Mouse (Mus musculus) erythroblast, embryonic 14.5 days (primary cell): ENCODE results near the gene Krt13. TPM values are rescaled to one million over a fixed set of nuclear protein-coding genes. Genes with fewer than 3 reads are reported as not detected.

ENCODE experiments used
- H3K27me3 ChIP-seq: 2 replicates; pipeline ENCODE4 v1.6.1; 2012; ENCODE audit warnings: inconsistent platforms; ENCODE audit not compliant: control insufficient read depth
- H3K36me3 ChIP-seq: 2 replicates; pipeline ENCODE4 v1.6.1; 2012; ENCODE audit warnings: mild to moderate bottlenecking, inconsistent platforms; ENCODE audit not compliant: control insufficient read depth
- H3K4me1 ChIP-seq: 2 replicates; pipeline ENCODE4 v1.6.1; 2012; ENCODE audit warnings: inconsistent platforms; ENCODE audit not compliant: control insufficient read depth
- H3K4me3 ChIP-seq: replicated peaks from 2 replicates; pipeline ENCODE3; 2012; ENCODE audit warnings: moderate library complexity, mild to moderate bottlenecking, inconsistent platforms
- H3K9me3 ChIP-seq: 2 replicates; pipeline ENCODE4 v1.6.1; 2012; ENCODE audit warnings: low read length, inconsistent platforms, mixed read lengths; ENCODE audit not compliant: control insufficient read depth
- GATA1 ChIP-seq: IDR thresholded peaks from 2 replicates; pipeline ENCODE4 v1.6.1; 2012; ENCODE audit warnings: low read length, inconsistent platforms, mixed read lengths
- TAL1 ChIP-seq: IDR thresholded peaks from 3 replicates; pipeline ENCODE4 v1.6.1; 2012; ENCODE audit warnings: low read length, inconsistent platforms, mixed read lengths
- polyA plus RNA-seq: library from polyadenylated mRNA; stranded (reverse); fragments of >175 nt; gene quantifications from 2 replicates; pipeline ENCODE4 v1.2.3, GENCODE M21; 2012

The Krt13 gene
- polyA plus RNA-seq, result not detected in 2 replicates

DNA sequence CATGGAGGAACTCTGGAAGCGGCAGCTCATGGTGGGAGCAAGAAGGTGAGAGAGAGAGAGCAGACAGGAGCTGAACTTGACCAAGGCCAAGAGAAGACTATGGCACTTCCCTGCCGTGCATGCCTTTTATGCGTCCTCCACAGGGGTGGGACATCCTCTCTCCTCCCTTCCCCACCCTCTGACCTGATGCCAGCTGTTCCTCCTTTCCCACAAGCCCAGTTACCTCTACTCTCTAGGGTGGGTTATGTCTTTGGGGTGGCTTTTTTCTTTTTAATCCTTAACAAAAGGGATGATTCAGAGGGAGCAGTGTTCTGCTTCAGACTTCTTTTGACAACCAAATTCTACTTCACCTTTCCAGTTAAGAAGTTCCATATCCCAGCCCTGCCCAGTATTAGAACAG is at the start of gene Krt13:
Krt13 (minus strand) TSS at position 101 of the 400 bp plus-strand sequence.
- H3K27me3 ChIP-seq, result no peaks in the 10 kb centered on the region
- no peak within 1 kb of the TSS for H3K4me3 ChIP-seq
- H3K9me3 ChIP-seq, result no peaks in the 10 kb centered on the region
- no peak for TF ChIP-seq TAL1
- no peak for TF ChIP-seq GATA1
- peaks cover 9% of the 10 kb centered on the region for H3K4me1 ChIP-seq
- H3K36me3 ChIP-seq, result no peaks in the 10 kb centered on the region

GRCm38 (mm10) chr11:100168765-100169762 is 47.7 kb upstream of the Krt13 start:
- TF ChIP-seq GATA1 (no peak), TAL1 (no peak)
- Histone ChIP-seq H3K27me3 (no peaks in the 10 kb centered on the region), H3K4me3 (no peak overlapping the region), H3K4me1 (no peaks in the 10 kb centered on the region; the same call in 1 of the 2 replicates), H3K36me3 (no peaks in the 10 kb centered on the region), H3K9me3 (no peaks in the 10 kb centered on the region)

DNA sequence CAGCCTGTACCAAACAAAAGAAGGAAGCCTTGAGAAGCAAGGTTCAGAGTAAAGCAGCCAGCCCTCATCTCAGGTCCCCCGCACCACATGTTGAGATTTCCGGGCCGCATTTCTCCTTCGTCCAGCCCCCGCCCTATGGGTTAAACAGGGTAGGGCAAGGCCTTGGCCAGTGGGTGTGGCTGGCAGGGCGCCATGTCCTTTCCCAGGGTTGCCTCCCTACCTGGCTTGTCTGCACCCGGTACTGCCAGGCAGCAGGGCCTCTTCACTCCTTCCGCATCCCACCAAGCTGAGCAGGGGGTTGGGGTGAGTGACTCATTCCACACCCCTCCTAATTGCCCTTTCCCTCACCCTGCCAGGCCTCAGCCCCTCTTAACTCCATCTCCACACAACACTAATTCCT is 46.7 kb upstream of the Krt13 start:
- no peak for TF ChIP-seq TAL1
- no peak for TF ChIP-seq GATA1
- H3K9me3 ChIP-seq, result no peaks in the 10 kb centered on the region
- H3K36me3 ChIP-seq, result no peaks in the 10 kb centered on the region
- H3K4me3 ChIP-seq, result no peak overlapping the region
- no peaks in the 10 kb centered on the region for H3K27me3 ChIP-seq
- no peaks in the 10 kb centered on the region; the same call in 1 of the 2 replicates for H3K4me1 ChIP-seq

GRCm38 (mm10) chr11:100164392-100164791 is 43.0 kb upstream of the Krt13 start:
- no peaks in the 10 kb centered on the region for H3K27me3 ChIP-seq
- H3K9me3 ChIP-seq, result no peaks in the 10 kb centered on the region
- TF ChIP-seq GATA1, result no peak
- H3K36me3 ChIP-seq, result no peaks in the 10 kb centered on the region
- no peaks in the 10 kb centered on the region; the same call in 1 of the 2 replicates for H3K4me1 ChIP-seq
- no peak overlapping the region for H3K4me3 ChIP-seq

DNA sequence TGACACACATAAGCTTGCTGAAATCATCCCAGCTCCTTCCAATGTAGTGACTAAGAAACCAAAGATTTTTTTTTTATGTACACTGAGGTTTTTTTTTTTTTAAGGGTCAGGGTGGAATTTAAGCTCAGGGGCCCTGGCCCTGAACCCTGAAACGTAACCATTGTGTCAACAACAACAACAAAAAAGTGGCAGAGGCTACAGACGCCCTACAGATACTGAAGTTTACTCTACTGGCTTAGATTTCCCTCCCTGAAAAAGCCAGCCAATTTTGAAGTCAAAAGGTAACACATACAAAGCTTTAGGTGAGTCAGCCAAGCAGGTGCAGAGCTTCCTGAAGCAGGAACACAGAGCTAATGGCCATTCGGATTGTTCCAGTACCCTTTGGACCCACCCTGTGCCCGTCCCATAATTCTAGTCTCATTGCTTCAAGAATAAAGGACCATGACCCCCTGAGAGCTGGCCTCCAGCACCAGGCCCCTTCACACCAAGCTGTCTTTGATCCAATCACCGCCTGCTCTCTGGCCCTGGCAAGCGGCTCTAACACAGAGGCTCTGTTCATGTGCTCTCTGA is 36.6 kb upstream of the Krt13 start:
- Histone ChIP-seq H3K4me1 (no peaks in the 10 kb centered on the region), H3K9me3 (no peaks in the 10 kb centered on the region)
- TF ChIP-seq TAL1 (no peak), GATA1 (no peak)

DNA sequence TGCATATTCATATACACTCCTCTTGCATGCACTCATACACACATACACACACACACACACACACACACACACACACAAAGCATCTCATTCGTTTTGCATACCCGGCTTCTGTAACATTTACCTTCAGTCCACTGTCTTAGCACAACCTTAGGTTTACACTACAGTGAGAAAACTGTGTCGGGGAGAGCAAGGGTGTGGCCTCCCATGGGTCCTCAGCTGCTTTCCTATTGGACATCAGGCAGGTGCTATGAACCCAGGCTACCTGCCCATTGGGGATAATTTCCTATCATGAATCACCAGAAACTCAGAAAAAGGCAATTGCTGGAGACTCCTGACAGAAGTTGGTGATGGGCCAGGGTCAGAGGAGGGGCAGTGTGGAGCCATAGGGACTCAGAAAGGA is 36.0 kb upstream of the Krt13 start:
- Histone ChIP-seq H3K27me3 (no peaks in the 10 kb centered on the region), H3K36me3 (no peaks in the 10 kb centered on the region), H3K4me3 (no peak overlapping the region), H3K4me1 (no peaks in the 10 kb centered on the region), H3K9me3 (no peaks in the 10 kb centered on the region)
- TF ChIP-seq GATA1 (no peak), TAL1 (no peak)

More for the DNA sequence above, 36.6 kb upstream of the Krt13 start:
- no peaks in the 10 kb centered on the region for H3K36me3 ChIP-seq
- H3K4me3 ChIP-seq, result no peak overlapping the region
- H3K27me3 ChIP-seq, result no peaks in the 10 kb centered on the region

DNA sequence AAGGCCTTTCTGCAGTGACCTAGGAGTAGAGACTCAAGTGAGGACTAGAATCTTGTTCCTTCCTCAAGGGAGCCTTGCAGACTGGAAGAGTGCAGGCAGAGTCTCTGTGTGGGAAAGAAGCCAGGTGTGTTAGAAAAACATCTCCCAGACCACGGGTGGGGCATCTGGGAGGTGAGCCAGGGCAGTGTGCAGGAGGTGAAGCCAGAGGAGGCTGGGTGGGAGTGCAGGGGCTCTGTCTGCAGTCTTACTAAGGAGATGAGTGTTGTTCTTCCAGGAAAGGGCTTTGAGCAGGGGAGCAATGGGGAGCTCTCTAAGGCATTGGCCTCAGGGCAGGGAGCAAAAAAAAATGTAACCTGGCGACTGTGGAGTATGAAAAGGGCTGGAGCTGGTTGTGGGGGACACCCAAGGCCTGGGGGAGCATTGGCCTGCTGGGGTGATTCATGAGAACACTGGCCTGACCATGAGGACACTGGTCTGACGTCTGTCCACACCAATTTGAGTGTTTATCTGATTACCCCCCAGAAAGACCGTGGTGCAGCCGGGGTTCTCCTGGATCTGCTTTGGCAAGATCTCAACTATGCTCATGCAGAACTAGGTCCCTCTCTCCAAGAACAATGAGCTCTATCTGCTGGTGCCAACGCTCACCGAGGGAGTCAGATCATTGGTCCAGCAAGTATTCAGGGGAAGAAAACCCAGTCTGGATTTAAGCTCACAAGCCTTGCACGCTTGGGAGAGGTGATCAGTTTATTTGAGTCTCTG is 34.3 kb upstream of the Krt13 start:
- H3K4me1 ChIP-seq, result no peaks in the 10 kb centered on the region
- H3K9me3 ChIP-seq, result no peaks in the 10 kb centered on the region
- no peaks in the 10 kb centered on the region for H3K27me3 ChIP-seq
- H3K36me3 ChIP-seq, result no peaks in the 10 kb centered on the region
- TF ChIP-seq GATA1 (no peak), TAL1 (no peak)
- H3K4me3 ChIP-seq, result no peak overlapping the region

DNA sequence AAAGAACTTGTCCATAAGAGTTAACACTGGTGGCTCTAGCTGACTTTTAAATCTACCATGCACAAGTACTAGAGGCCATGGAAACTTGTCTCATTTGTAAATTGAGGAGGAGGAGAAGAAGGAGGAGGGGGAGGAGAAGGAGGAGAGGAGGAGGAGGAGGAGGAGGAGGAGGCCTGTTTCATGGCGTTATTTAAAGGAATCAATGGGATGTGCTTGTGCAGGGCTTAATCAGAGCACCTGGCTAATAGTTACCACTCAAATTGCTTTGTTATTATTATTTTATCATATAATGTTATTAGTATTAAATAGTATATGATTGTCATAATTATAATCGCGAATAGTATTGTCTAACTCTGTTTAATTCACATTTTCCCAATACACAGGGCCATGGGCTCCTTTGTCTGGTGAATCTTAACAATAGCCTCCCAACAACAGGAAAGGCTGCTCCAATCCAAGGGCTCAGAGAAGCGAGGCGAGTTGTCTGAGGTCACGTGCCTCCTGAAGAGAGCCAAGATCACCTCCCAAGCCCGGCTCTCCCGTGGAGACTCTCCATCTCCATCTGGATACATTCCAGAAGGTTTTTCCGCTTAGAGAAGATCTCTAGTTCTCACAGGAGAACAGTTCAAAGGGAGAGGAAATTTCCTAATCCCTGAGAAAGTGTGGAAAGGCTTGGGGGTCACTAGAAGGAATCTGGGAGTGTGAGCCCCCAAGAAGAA is 27.4 kb upstream of the Krt13 start, which contains the start of gene Krt19:
Krt19 (minus strand) TSS at position 51 of the 716 bp plus-strand sequence.
- Histone ChIP-seq H3K4me3 (no peak within 1 kb of the TSS), H3K9me3 (no peaks in the 10 kb centered on the region), H3K4me1 (no peaks in the 10 kb centered on the region), H3K36me3 (no peaks in the 10 kb centered on the region), H3K27me3 (peaks cover 26% of the 10 kb centered on the region)
- TF ChIP-seq GATA1, result no peak
- no peak for TF ChIP-seq TAL1
